21 mouse cellular contexts compared by ENCODE assay signal in the genomic region with DNA sequence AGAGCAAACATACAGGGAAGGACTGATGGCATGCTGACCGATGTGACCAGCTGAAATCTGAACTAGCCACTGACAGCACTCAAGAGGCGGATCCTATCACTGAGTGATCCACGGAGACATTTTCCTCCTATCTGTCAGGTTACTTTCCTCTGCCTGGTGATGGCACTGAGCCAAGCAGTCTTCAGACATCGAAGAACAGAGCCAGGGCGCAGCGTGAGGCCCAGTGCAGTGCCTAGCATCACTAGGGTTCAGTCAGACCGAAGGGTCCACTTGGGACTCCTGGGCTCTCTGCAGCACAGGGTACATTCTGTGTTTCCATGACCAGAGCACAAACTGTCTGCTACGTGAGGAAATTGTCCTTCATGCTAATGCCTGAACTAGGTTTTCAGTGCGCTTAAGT. TPM values are rescaled to one million over a fixed set of nuclear protein-coding genes. Genes with fewer than 3 reads are reported as not detected.
DNase-seq lines count a peak whose midpoint lies in the region; ATAC-seq lines count a peak whose summit lies in the region.
"Had no signal": no experiment of that assay in that cellular context is flagged by ENCODE, and none has a peak within 500 bp of the region (broad histone marks: within the 10 kb centered on the region; RNA-seq: fewer than 3 reads in every experiment).

No protein-coding gene starts in this region.

- no peak overlapping the region for H3K9ac ChIP-seq in heart, embryonic 12.5 days
- H3K9ac ChIP-seq: embryonic facial prominence, embryonic 12.5 days; forebrain, embryonic 13.5 days; heart, embryonic 13.5 days; hindbrain, embryonic 13.5 days; intestine, embryonic 15.5 days had no signal

- H3K4me2 ChIP-seq in heart, embryonic 12.5 days, result no peak overlapping the region
- H3K4me2 ChIP-seq: embryonic facial prominence, embryonic 12.5 days; forebrain, embryonic 13.5 days; heart, embryonic 13.5 days; hindbrain, embryonic 13.5 days; intestine, embryonic 15.5 days had no signal

- DNase-seq in cerebellum, postnatal 10 days, result peak; percentile 67 to 68
- DNase-seq in cerebellum, adult 9-11 months, result no peak
- peak; percentile 77 for DNase-seq in heart, adult 11 months
- DNase-seq in kidney, adult 11 months, result peak; percentile 8
- no peak for DNase-seq in kidney, postnatal 4 days
- peak; percentile 7 for DNase-seq in thymus, postnatal 4 days
- DNase-seq in thymus, postnatal 25 days, result no peak
- DNase-seq: adrenal gland, adult 8-10 months; B cell, adult 2 months; cerebellum, adult 11-12 months; heart, adult 18-20 months; heart, postnatal 10 days had no signal

- 0 out of 2 replicates have a peak, but pooled peaks cover 4% of the 10 kb centered on the region for H3K9me3 ChIP-seq in heart, embryonic 12.5 days (replicated peaks)
- H3K9me3 ChIP-seq: embryonic facial prominence, embryonic 12.5 days; forebrain, embryonic 13.5 days; G1E; heart, embryonic 13.5 days; hindbrain, embryonic 13.5 days; intestine, embryonic 15.5 days had no signal

- H3K4me3 ChIP-seq in heart, embryonic 12.5 days, result no peak overlapping the region
- H3K4me3 ChIP-seq: embryonic facial prominence, embryonic 12.5 days; forebrain, embryonic 13.5 days; heart, embryonic 13.5 days; hindbrain, embryonic 13.5 days; intestine, embryonic 15.5 days had no signal

- WGBS in heart, embryonic 12.5 days, result 50% methylated on average over 9 of the region's 9 CpGs

- peaks cover 12% of the 10 kb centered on the region for H3K4me1 ChIP-seq in heart, embryonic 12.5 days (replicated peaks)

- ATAC-seq in heart, embryonic 12.5 days (ENCODE audit: insufficient number of reproducible peaks, low FRiP score), result no peak
- ATAC-seq: CD4-positive, CD25-positive, alpha-beta regulatory T cell, adult 4 months; forebrain, embryonic 13.5 days; hindbrain, postnatal 0 days; intestine, embryonic 15.5 days had no signal

- H3K27ac ChIP-seq in heart, embryonic 12.5 days (ENCODE audit: poor library complexity, severe bottlenecking), result no peak overlapping the region
- H3K27ac ChIP-seq: embryonic facial prominence, embryonic 12.5 days; forebrain, embryonic 13.5 days; heart, embryonic 13.5 days; hindbrain, embryonic 13.5 days; hindbrain, postnatal 0 days; intestine, embryonic 15.5 days had no signal

- no peaks in the 10 kb centered on the region for H3K36me3 ChIP-seq in heart, embryonic 12.5 days
- H3K36me3 ChIP-seq: embryonic facial prominence, embryonic 12.5 days; G1E; heart, embryonic 13.5 days; intestine, embryonic 15.5 days had no signal

- H3K27me3 ChIP-seq in heart, embryonic 12.5 days (replicated peaks), result peaks cover 46% of the 10 kb centered on the region

RNA-seq across cellular contexts. Expression of gene Mturn, which starts 20.5 kb away (rescaled TPM):
- 5.3 and 6.2 TPM in 2 replicates for polyA plus RNA-seq in heart, embryonic 12.5 days (2016; fragmentation: Nextera tagmentation; extraction: Ambion mirVana)

Comparison
In these comparisons a context has a peak if more than half of its experiments do, and no peak if none do; other contexts are left out.
1. DNase-seq: peak in cerebellum, postnatal 10 days (2 of 2), heart, adult 11 months (single experiment), kidney, adult 11 months (single experiment) and thymus, postnatal 4 days (single experiment); none in cerebellum, adult 9-11 months (single experiment), kidney, postnatal 4 days (0 of 2) and thymus, postnatal 25 days (single experiment).